Mouse (Mus musculus) hindbrain, embryonic 11.5 days (tissue): ENCODE results near the gene Gpc1. TPM values are rescaled to one million over a fixed set of nuclear protein-coding genes. Genes with fewer than 3 reads are reported as not detected.

Experiments used
- ATAC-seq: fragments of 200-750 bp; cut with Nextera tagmentation; 2 replicates; pipeline ENCODE4 v1.8.0; 2017; ENCODE audit warnings: mild to moderate bottlenecking, moderate TSS enrichment, moderate library complexity; ENCODE audit not compliant: low FRiP score
- DNase-seq: peaks from one replicate; pipeline ENCODE4 v3.0.0-alpha.2; 2015; ENCODE audit warnings: low spot score
- H3K27ac ChIP-seq: fragments of 300-500 bp; sonication (generic); 2 replicates; pipeline ENCODE4 v1.5.1; 2014; ENCODE audit warnings: mild to moderate bottlenecking, low read depth, low read length
- H3K27me3 ChIP-seq: fragments of 300-500 bp; sonication (generic); 2 replicates; pipeline ENCODE4 v1.6.1; 2014; ENCODE audit warnings: mild to moderate bottlenecking, low read length, moderate library complexity, mixed read lengths; ENCODE audit not compliant: control insufficient read depth, insufficient read depth
- H3K36me3 ChIP-seq: fragments of 300-500 bp; sonication (generic); 2 replicates; pipeline ENCODE4 v1.6.1; 2014; ENCODE audit warnings: mild to moderate bottlenecking, low read length, moderate library complexity, mixed read lengths; ENCODE audit not compliant: control insufficient read depth, insufficient read depth
- H3K4me1 ChIP-seq: fragments of 300-500 bp; sonication (generic); replicated peaks from 2 replicates; pipeline ENCODE4 v1.6.1; 2014; ENCODE audit warnings: low read length, mixed read lengths; ENCODE audit not compliant: control insufficient read depth, insufficient read depth
- H3K4me2 ChIP-seq: fragments of 300-500 bp; sonication (generic); replicated peaks from 2 replicates; pipeline ENCODE4 v1.6.1; 2014; ENCODE audit warnings: mild to moderate bottlenecking, low read depth, low read length
- H3K4me3 ChIP-seq: fragments of 300-500 bp; sonication (generic); 2 replicates; pipeline ENCODE4 v1.5.1; 2014; ENCODE audit warnings: low read depth, low read length
- H3K9ac ChIP-seq: fragments of 300-500 bp; sonication (generic); 2 replicates; pipeline ENCODE4 v1.6.1; 2014; ENCODE audit warnings: low read depth, low read length
- H3K9me3 ChIP-seq: fragments of 300-500 bp; sonication (generic); 2 replicates; pipeline ENCODE4 v1.6.1; 2016; ENCODE audit warnings: low read length; ENCODE audit not compliant: control insufficient read depth
- WGBS: fragments of 180-500 bp; shearing (Covaris S2); extraction: QIAGEN DNeasy Blood & Tissue Kit; methylation state at CpG from one replicate; pipeline ENCODE4 v1.1.7; 2014; 5-methylcytosine and 5-hydroxymethylcytosine counted together
- polyA plus RNA-seq: library from polyadenylated mRNA; unstranded; fragments of >200 nt; fragmentation: Nextera tagmentation; extraction: Ambion mirVana; gene quantifications from 2 replicates; pipeline ENCODE4 v1.2.1, GENCODE M21; 2014

The Gpc1 gene
- polyA plus RNA-seq, 1 experiment from 2014 or later = 31.1 TPM

DNA sequence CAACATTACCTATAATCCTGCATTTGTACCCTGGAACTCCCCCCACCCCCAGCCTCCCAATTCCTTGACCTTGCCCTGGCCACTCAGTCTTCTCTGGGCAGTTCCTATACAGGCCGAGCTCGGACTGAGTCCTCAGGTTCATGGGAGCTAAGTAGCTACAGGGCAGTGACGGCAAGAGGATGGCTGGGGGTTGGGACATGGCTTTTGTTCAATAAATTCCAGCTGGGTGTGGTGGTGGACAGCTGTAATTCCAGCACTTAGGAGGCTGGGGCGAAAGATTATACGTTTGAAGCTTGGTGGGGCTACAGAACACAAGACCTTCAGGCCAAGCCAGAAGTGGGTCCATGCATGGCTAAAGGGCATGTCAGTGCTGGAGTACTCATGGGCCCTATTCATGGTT is 48.7 kb downstream of the Gpc1 start:
- ATAC-seq = no peak

GRCm38 (mm10) chr1:92881982-92882381 is 50.5 kb downstream of the Gpc1 start:
- no peak overlapping the region for H3K27ac ChIP-seq
- no peaks in the 10 kb centered on the region for H3K27me3 ChIP-seq
- no peak overlapping the region for H3K4me3 ChIP-seq
- no peak overlapping the region for H3K9ac ChIP-seq
- no peaks in the 10 kb centered on the region for H3K9me3 ChIP-seq
- WGBS = 91% methylated on average over 6 of the region's 6 CpGs
- H3K4me2 ChIP-seq = no peak overlapping the region
- no peak for DNase-seq
- H3K4me1 ChIP-seq = no peaks in the 10 kb centered on the region
- no peaks in the 10 kb centered on the region for H3K36me3 ChIP-seq
- no peak for ATAC-seq

More for the DNA sequence above, 48.7 kb downstream of the Gpc1 start:
- 76% methylated on average over 5 of the region's 5 CpGs for WGBS
- H3K36me3 ChIP-seq = no peaks in the 10 kb centered on the region
- H3K4me3 ChIP-seq = no peak overlapping the region
- no peak for DNase-seq
- H3K4me2 ChIP-seq = no peak overlapping the region
- no peaks in the 10 kb centered on the region for H3K4me1 ChIP-seq
- no peaks in the 10 kb centered on the region for H3K27me3 ChIP-seq
- H3K9ac ChIP-seq = no peak overlapping the region
- H3K9me3 ChIP-seq = no peaks in the 10 kb centered on the region
- H3K27ac ChIP-seq = no peak overlapping the region

DNA sequence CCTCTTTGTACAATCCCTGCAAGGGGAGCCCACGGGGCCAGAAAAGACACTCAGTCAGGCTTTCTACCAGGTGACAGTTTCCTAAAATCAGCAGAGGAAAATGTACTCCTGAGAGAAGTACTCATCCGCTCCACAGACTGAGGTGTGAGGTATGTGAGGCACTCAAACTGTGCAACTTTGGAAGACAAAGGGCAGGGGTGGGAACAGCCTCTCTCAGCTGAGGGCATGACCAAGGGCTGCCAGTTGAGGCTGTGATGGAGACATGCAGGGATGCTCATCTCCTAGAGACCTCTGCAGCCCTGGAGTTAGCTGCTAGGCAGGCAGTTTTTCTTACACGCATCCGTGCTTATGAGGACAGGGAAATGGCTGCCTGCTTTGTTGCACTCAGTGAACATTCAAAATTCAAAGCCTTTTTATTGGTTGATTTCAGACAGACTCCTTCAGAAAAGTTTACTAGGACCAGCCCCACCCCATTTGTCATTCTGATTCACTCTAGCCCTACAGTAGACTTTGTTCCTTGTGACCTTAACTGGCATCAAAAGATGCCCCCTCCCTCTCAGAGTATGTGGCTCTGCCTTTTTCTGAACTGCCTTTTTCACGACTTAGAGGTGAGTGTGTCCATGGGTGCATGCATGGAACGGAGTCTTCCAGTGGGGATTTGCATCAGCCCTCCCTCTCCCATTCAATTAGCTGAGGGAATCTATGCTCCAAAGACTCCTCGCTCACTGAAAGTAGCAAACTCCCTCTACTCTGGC is 57.6 kb downstream of the Gpc1 start:
- Histone ChIP-seq H3K27me3 (no peaks in the 10 kb centered on the region), H3K4me2 (no peak overlapping the region), H3K36me3 (no peaks in the 10 kb centered on the region), H3K9me3 (no peaks in the 10 kb centered on the region), H3K4me3 (no peak overlapping the region), H3K9ac (no peak overlapping the region), H3K27ac (no peak overlapping the region), H3K4me1 (no peaks in the 10 kb centered on the region)
- 75% methylated on average over 7 of the region's 7 CpGs for WGBS
- ATAC-seq = no peak
- no peak for DNase-seq

DNA sequence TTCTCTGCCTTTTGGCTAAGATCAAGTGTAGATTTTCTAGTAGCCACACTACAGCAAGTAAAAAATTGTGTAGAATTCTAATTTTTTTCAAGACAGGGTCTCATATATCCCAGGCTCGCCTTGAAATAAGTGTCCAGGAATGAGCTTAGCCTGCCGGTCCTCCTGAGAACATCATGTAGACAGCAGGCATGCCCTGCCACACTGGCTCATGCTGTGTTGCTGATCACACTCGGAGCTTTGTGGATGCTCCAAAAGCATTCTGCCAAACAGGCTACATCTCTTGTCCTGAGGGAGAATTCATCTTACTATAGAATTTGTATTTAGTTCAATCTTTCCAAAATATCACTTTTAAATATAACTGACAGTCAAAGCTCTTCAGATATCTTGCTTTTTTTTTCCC is 61.3 kb downstream of the Gpc1 start:
- no peak overlapping the region for H3K4me3 ChIP-seq
- no peak overlapping the region for H3K9ac ChIP-seq
- H3K9me3 ChIP-seq = no peaks in the 10 kb centered on the region
- no peaks in the 10 kb centered on the region for H3K4me1 ChIP-seq
- no peaks in the 10 kb centered on the region for H3K36me3 ChIP-seq
- no peak overlapping the region for H3K4me2 ChIP-seq
- H3K27ac ChIP-seq = no peak overlapping the region
- ATAC-seq (no peak), DNase-seq (no peak)
- 70% methylated on average over 3 of the region's 3 CpGs for WGBS
- H3K27me3 ChIP-seq = no peaks in the 10 kb centered on the region

DNA sequence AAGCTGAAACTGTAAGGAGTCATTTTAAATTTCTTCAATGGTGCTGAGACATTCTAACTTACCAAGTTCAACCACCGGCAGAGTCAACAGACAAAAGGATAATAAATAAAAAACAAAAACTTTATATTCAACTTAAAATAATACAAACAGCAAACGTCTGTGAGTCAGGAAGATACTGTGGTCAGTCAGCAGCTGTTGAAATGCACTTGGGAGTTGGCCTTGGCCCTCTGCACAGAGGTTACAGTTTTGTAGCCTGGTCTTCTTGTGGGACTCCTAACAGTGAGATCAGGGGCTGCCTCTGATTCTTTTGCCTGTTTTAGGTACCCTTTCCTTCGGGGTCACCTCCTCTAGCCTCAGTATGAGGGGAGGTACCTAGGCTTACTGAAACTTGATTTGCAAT is 62.5 kb downstream of the Gpc1 start:
- ATAC-seq (no peak), DNase-seq (no peak)
- Histone ChIP-seq H3K36me3 (no peaks in the 10 kb centered on the region), H3K4me1 (no peaks in the 10 kb centered on the region), H3K27me3 (no peaks in the 10 kb centered on the region), H3K4me3 (no peak overlapping the region), H3K27ac (no peak overlapping the region), H3K4me2 (no peak overlapping the region), H3K9ac (no peak overlapping the region), H3K9me3 (no peaks in the 10 kb centered on the region)
- 70% methylated on average over 3 of the region's 3 CpGs for WGBS

- DNase-seq = peak; percentile 90
- peak; percentile 47; the same call in 1 of the 2 replicates for ATAC-seq
- H3K36me3 ChIP-seq = no peaks in the 10 kb centered on the region
- WGBS = 18% methylated on average over 3 of the region's 3 CpGs
- H3K27me3 ChIP-seq = no peaks in the 10 kb centered on the region
- H3K27ac ChIP-seq = no peak overlapping the region
- no peaks in the 10 kb centered on the region for H3K9me3 ChIP-seq
- no peak overlapping the region for H3K4me3 ChIP-seq
- H3K9ac ChIP-seq = no peak overlapping the region
- H3K4me2 ChIP-seq = no peak overlapping the region
- H3K4me1 ChIP-seq = no peaks in the 10 kb centered on the region
Observed at GRCm38 (mm10) chr1:92895089-92895488, 63.6 kb downstream of the Gpc1 start.

GRCm38 (mm10) chr1:92902786-92903185 is 71.3 kb downstream of the Gpc1 start, which contains the start of gene Ankmy1:
Gene Ankmy1 (minus strand): TSS chr1:92902906.
- peaks cover 2% of the 10 kb centered on the region; the same call in 1 of the 2 replicates for H3K27me3 ChIP-seq
- peak within 1 kb of the TSS; percentile 39 for H3K4me2 ChIP-seq
- no peaks in the 10 kb centered on the region for H3K9me3 ChIP-seq
- H3K4me1 ChIP-seq = peaks cover 3% of the 10 kb centered on the region; the same call in 1 of the 2 replicates
- H3K36me3 ChIP-seq = no peaks in the 10 kb centered on the region
- no peak within 1 kb of the TSS for H3K27ac ChIP-seq
- WGBS = 3% methylated on average over 15 of the region's 15 CpGs
- H3K4me3 ChIP-seq = peak within 1 kb of the TSS; percentile 21
- H3K9ac ChIP-seq = no peak within 1 kb of the TSS
- DNase-seq (peak; percentile 81), ATAC-seq (peak; percentile 55)

GRCm38 (mm10) chr1:92903627-92904026 is 72.2 kb downstream of the Gpc1 start:
- ATAC-seq (no peak), DNase-seq (no peak)
- no peak overlapping the region for H3K27ac ChIP-seq
- H3K4me1 ChIP-seq = peaks cover 3% of the 10 kb centered on the region; the same call in 1 of the 2 replicates
- no peak overlapping the region for H3K9ac ChIP-seq
- no peaks in the 10 kb centered on the region for H3K9me3 ChIP-seq
- 79% methylated on average over 4 of the region's 4 CpGs for WGBS
- no peak overlapping the region for H3K4me2 ChIP-seq
- no peaks in the 10 kb centered on the region for H3K36me3 ChIP-seq
- H3K27me3 ChIP-seq = peaks cover 2% of the 10 kb centered on the region; the same call in 1 of the 2 replicates
- no peak overlapping the region for H3K4me3 ChIP-seq

- H3K4me1 ChIP-seq = peaks cover 10% of the 10 kb centered on the region
- no peak overlapping the region for H3K27ac ChIP-seq
- H3K9ac ChIP-seq = no peak overlapping the region
- DNase-seq (no peak), ATAC-seq (no peak)
- no peak overlapping the region for H3K4me3 ChIP-seq
- H3K4me2 ChIP-seq = no peak overlapping the region
- 90% methylated on average over 2 of the region's 2 CpGs for WGBS
- H3K9me3 ChIP-seq = no peaks in the 10 kb centered on the region
- H3K27me3 ChIP-seq = peaks cover 7% of the 10 kb centered on the region; the same call in 1 of the 2 replicates
- no peaks in the 10 kb centered on the region for H3K36me3 ChIP-seq
Observed at GRCm38 (mm10) chr1:92905703-92906310, 74.4 kb downstream of the Gpc1 start.
